Mouse (Mus musculus) midbrain, embryonic 14.5 days (tissue): ENCODE measurements at regions not wholly inside any gene's neighbourhood (a gene's known extent, or its start where the extent isn't known, plus 50 kb on each side); places are given as distances from the start of the nearest gene placed in this dataset.

Source experiments
- ATAC-seq: fragments of 200-750 bp; cut with Nextera tagmentation; 2 replicates; pipeline ENCODE4 v1.8.0; 2017; ENCODE audit warnings: moderate number of reproducible peaks, moderate library complexity; ENCODE audit not compliant: low FRiP score, low TSS enrichment
- DNase-seq: peaks from one replicate; pipeline ENCODE4 v3.0.0-alpha.2; 2015
- H3K27ac ChIP-seq: fragments of 300-500 bp; sonication (generic); replicated peaks from 2 replicates; pipeline ENCODE4 v1.5.1; 2014; ENCODE audit warnings: mild to moderate bottlenecking, low read depth, low read length, moderate library complexity
- H3K27me3 ChIP-seq: fragments of 300-500 bp; sonication (generic); 2 replicates; pipeline ENCODE4 v1.6.1; 2014; ENCODE audit warnings: low read length, control low read depth, mixed read lengths; ENCODE audit not compliant: control insufficient read depth, insufficient read depth
- H3K36me3 ChIP-seq: fragments of 300-500 bp; sonication (generic); 2 replicates; pipeline ENCODE4 v1.6.1; 2014; ENCODE audit warnings: low read length, control low read depth; ENCODE audit not compliant: control insufficient read depth, insufficient read depth
- H3K4me1 ChIP-seq: fragments of 300-500 bp; sonication (generic); 2 replicates; pipeline ENCODE4 v1.6.1; 2014; ENCODE audit warnings: mild to moderate bottlenecking, antibody characterized with exemption, low read length, control low read depth; ENCODE audit not compliant: control insufficient read depth, insufficient read depth
- H3K4me2 ChIP-seq: fragments of 300-500 bp; sonication (generic); 2 replicates; pipeline ENCODE4 v1.6.1; 2014; ENCODE audit warnings: mild to moderate bottlenecking, low read length, moderate library complexity
- H3K4me3 ChIP-seq: fragments of 300-500 bp; sonication (generic); replicated peaks from 2 replicates; pipeline ENCODE4 v1.5.1; 2014; ENCODE audit warnings: low read depth, low read length
- H3K9ac ChIP-seq: fragments of 300-500 bp; sonication (generic); replicated peaks from 2 replicates; pipeline ENCODE4 v1.6.1; 2014; ENCODE audit warnings: mild to moderate bottlenecking, low read length, moderate library complexity
- H3K9me3 ChIP-seq: fragments of 300-500 bp; sonication (generic); 2 replicates; pipeline ENCODE4 v1.6.1; 2016; ENCODE audit warnings: low read length, control low read depth, mixed read lengths; ENCODE audit not compliant: control insufficient read depth
- WGBS: fragments of 180-500 bp; shearing (Covaris S2); extraction: QIAGEN DNeasy Blood & Tissue Kit; methylation state at CpG from one replicate; pipeline ENCODE4 v1.1.7; 2014; 5-methylcytosine and 5-hydroxymethylcytosine counted together

DNA sequence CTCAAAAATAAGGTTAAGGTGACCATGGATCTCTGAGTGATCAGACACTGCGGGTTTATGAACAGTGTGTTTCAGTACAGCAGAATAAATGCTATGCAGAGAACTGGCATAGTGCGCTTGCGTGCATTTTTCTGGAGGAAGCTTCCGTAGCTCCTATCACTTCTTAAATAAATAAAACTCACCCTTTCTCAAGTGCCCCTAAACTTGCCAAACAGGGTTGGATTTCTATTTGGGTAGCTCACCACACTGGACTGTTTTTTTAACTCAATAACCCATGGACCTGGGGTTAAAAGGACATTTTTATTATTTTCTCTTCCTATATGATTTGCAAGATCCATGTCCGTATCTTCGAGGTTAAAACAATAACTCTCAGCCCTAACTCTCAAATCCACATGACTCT, 182.8 kb downstream of the Il20rb start:
- no peak for ATAC-seq
- 92% methylated on average over 6 of the region's 6 CpGs for WGBS
- no peak overlapping the region for H3K4me3 ChIP-seq

DNA sequence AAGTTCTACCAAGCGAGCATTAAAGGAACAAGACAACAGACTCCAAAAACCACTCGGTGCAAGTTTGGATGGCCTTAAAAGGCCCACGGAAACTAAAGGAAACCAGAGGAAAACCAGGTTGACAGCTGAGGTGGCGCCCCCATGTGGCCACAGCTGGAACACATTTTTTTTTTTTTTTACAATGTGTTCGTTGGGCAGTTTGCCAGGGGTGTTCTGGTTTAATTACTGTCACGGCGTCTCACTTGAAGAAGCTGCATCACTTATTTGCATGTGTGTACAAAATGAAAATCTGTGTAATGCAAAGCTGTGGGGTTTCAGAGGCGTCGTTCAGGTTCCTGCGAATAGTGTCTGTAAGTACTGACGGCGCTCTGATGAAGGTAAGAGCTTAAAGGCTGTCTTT, 185.0 kb downstream of the Il20rb start:
- DNase-seq (peak; percentile 84), ATAC-seq (no peak)
- no peaks in the 10 kb centered on the region for H3K27me3 ChIP-seq
- H3K4me1 ChIP-seq, result peaks cover 14% of the 10 kb centered on the region; the same call in 1 of the 2 replicates
- no peaks in the 10 kb centered on the region for H3K36me3 ChIP-seq
- no peaks in the 10 kb centered on the region for H3K9me3 ChIP-seq
- H3K4me3 ChIP-seq, result no peak overlapping the region
- WGBS, result 38% methylated on average over 12 of the region's 12 CpGs
- H3K27ac ChIP-seq, result no peak overlapping the region
- no peak overlapping the region for H3K9ac ChIP-seq
- no peak overlapping the region for H3K4me2 ChIP-seq

More for the DNA sequence above, 182.8 kb downstream of the Il20rb start:
- no peaks in the 10 kb centered on the region for H3K36me3 ChIP-seq
- no peaks in the 10 kb centered on the region for H3K9me3 ChIP-seq
- peaks cover 14% of the 10 kb centered on the region; the same call in 1 of the 2 replicates for H3K4me1 ChIP-seq
- no peak overlapping the region for H3K4me2 ChIP-seq
- no peak overlapping the region for H3K27ac ChIP-seq
- H3K27me3 ChIP-seq, result no peaks in the 10 kb centered on the region
- DNase-seq, result no peak
- H3K9ac ChIP-seq, result no peak overlapping the region

DNA sequence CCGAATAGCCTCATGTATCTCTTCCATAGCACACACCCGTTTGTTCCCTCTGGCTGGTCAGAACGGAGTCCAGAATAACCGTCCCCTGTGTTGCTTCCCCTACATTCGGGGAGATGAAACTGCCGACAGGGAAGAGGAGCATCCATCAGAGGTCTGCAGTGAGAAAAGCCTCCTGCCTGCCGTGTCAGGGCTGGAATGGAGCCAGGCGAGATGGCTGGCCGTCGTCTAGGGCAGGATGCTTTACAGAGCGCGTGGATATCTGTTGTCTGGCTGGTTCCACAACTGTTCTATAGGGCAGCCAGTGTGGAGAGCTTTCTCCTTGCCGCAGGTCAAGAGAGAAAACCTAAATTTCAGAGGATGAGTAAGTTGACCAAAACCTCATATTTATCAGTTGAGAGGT, 209.2 kb downstream of the Il20rb start:
- Histone ChIP-seq H3K36me3 (no peaks in the 10 kb centered on the region), H3K4me1 (peaks cover 9% of the 10 kb centered on the region), H3K4me3 (no peak overlapping the region), H3K9me3 (no peaks in the 10 kb centered on the region), H3K27ac (no peak overlapping the region), H3K9ac (no peak overlapping the region), H3K4me2 (no peak overlapping the region), H3K27me3 (no peaks in the 10 kb centered on the region)
- 74% methylated on average over 13 of the region's 13 CpGs for WGBS
- ATAC-seq (no peak), DNase-seq (no peak)

DNA sequence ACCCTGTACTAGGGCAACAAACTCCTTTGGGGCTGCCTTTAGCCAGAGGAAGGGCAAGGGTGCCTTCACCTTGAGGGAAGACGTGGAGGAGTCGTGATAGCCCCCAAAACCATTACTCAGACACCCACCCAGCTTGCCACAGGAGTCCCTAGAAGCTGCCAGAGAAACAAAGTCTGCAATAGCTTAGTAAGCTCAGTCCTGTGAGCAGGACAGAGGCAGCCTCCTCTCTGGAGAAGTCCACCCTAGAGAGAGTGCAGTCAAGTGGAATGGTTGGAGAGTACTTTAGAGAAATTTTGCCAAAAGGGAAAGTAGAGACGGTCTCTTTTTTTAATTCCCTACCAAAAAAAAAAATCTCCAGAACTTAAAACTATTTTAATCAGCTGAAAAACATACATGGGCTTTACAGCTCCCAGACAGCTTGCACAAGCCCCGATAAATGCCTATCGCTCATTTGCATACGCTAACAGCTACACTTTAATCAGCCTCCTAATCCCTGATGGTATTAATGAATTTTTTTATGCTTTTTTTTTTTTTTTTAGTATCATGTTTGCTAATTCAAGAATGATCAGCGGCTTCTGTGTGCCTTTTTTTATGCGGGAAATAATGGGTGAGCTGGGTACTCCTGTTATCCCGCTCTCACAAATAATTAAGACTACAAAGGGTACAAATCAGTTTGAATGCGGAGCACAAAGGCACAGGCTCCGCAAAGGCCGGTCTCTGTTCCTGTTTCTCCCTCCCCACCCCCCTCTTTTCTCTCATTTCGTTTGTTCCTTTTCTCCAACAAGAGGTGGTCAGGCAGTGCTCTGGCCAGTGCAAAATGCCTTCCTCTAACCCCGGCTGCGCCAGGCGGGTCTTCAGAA, 219.8 kb downstream of the Il20rb start:
- H3K4me3 ChIP-seq, result 0 out of 2 replicates have a peak overlapping the region, but pooled peaks have one; percentile 2
- DNase-seq (peak; percentile 71), ATAC-seq (no peak)
- H3K36me3 ChIP-seq, result no peaks in the 10 kb centered on the region
- peak overlapping the region; percentile 39 for H3K4me2 ChIP-seq
- H3K27me3 ChIP-seq, result peaks cover 4% of the 10 kb centered on the region
- H3K27ac ChIP-seq, result no peak overlapping the region
- H3K9me3 ChIP-seq, result no peaks in the 10 kb centered on the region
- peaks cover 9% of the 10 kb centered on the region; the same call in 1 of the 2 replicates for H3K4me1 ChIP-seq
- H3K9ac ChIP-seq, result no peak overlapping the region
- 6% methylated on average over 16 of the region's 16 CpGs for WGBS

DNA sequence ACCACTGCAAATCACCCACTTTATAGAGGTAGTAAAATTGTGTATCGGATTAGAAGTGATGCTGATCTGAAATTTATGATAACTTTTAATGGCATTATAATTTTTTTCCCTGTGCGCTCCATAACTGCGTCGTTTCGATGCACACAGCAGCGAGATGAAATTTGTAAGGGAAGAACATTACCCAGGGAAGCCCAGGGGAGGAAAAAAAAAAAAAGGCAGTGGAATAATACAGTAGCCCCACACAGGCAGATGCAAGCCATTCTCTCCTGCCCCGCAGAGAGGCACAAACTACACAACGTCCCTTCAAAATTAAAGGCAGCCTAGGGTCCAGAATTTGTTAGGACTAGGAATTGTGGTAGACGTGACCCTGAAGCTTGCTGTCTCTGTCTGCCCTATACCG, 234.2 kb downstream of the Il20rb start:
- no peaks in the 10 kb centered on the region for H3K9me3 ChIP-seq
- no peaks in the 10 kb centered on the region for H3K27me3 ChIP-seq
- DNase-seq (no peak), ATAC-seq (no peak)
- H3K9ac ChIP-seq, result no peak overlapping the region
- no peaks in the 10 kb centered on the region for H3K4me1 ChIP-seq
- H3K4me3 ChIP-seq, result no peak overlapping the region
- 77% methylated on average over 10 of the region's 10 CpGs for WGBS
- no peaks in the 10 kb centered on the region for H3K36me3 ChIP-seq
- no peak overlapping the region for H3K4me2 ChIP-seq
- no peak overlapping the region for H3K27ac ChIP-seq
